Mouse (Mus musculus) thymus, postnatal 25 days (tissue): ENCODE measurements around the gene Arid5b.

Experiments
- DNase-seq: peaks from one replicate; pipeline ENCODE4 v3.0.0; 2022

Gene Arid5b

GRCm38 (mm10) chr10:68268629-68269028, 9.9 kb downstream of the Arid5b start:
- DNase-seq = no peak

GRCm38 (mm10) chr10:68263969-68264688, 14.4 kb downstream of the Arid5b start:
- no peak for DNase-seq

- no peak for DNase-seq
Measured at GRCm38 (mm10) chr10:68263296-68263968, 15.1 kb downstream of the Arid5b start.

- no peak for DNase-seq
Measured at GRCm38 (mm10) chr10:68259601-68260000, 18.9 kb downstream of the Arid5b start.

GRCm38 (mm10) chr10:68257358-68258056, 21.0 kb downstream of the Arid5b start:
- no peak for DNase-seq

GRCm38 (mm10) chr10:68256134-68256533, 22.4 kb downstream of the Arid5b start:
- no peak for DNase-seq

- no peak for DNase-seq
Measured at GRCm38 (mm10) chr10:68253452-68254117, 25.0 kb downstream of the Arid5b start.

- DNase-seq = no peak
Measured at GRCm38 (mm10) chr10:68252650-68253049, 25.9 kb downstream of the Arid5b start.

- peak; percentile 13 for DNase-seq
Measured at GRCm38 (mm10) chr10:68249355-68249782, 29.2 kb downstream of the Arid5b start.

- DNase-seq = no peak
Measured at GRCm38 (mm10) chr10:68248281-68249015, 30.1 kb downstream of the Arid5b start.

GRCm38 (mm10) chr10:68247490-68248280, 30.9 kb downstream of the Arid5b start:
- no peak for DNase-seq

- DNase-seq = no peak
Measured at GRCm38 (mm10) chr10:68246603-68247247, 31.8 kb downstream of the Arid5b start.

GRCm38 (mm10) chr10:68240804-68241485, 37.6 kb downstream of the Arid5b start:
- DNase-seq = no peak

GRCm38 (mm10) chr10:68240094-68240803, 38.3 kb downstream of the Arid5b start:
- DNase-seq = no peak

- no peak for DNase-seq
Measured at GRCm38 (mm10) chr10:68239426-68240070, 39.0 kb downstream of the Arid5b start.

GRCm38 (mm10) chr10:68238707-68239425, 39.7 kb downstream of the Arid5b start:
- peak; percentile 18 for DNase-seq

GRCm38 (mm10) chr10:68238182-68238581, 40.4 kb downstream of the Arid5b start:
- DNase-seq = no peak

- DNase-seq = no peak
Measured at GRCm38 (mm10) chr10:68236956-68237455, 41.5 kb downstream of the Arid5b start.
